Mouse (Mus musculus): ENCODE measurements at regions not wholly inside any gene's neighbourhood (a gene's known extent, or its start where the extent isn't known, plus 50 kb on each side); places are given as distances from the start of the nearest gene placed in this dataset.

DNA sequence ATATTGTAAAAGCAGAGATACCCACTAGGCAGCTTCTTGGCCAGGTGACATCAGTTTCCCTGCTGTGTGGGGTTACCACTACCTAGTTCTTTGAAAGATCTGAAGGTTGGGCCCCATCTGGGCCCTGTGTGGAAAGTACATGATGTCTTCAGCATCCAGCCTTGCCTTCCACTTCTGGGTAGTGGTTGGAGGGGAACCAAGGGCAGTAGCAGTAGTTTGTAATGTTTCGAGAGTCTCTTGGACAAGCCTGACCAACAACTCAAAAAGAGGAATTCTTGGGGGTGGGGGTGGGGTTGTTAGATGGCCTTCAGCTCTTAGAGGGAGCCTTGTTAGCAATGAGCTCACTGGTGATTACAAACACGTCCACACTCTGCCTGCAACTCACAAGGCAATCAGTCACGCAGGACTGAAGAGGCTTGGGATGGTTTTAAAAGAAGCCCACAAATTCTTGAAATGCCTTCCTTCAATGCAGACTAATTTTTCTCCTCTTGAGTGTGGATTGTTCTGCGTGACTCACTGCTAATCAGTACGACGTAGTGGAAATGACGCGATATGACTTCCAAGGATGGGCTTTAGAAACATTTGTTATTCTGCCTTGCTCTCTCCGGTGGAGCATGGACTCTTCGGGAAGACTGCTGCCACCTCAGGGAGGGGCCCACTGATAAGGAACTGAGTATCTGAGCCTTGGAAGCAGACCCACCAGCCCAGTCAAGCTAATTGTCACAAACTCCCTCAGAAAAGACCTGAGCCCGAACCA lies 76.9 kb upstream of the Dgkg start:
- H3K27me3 ChIP-seq (ENCODE audit: control insufficient read depth, insufficient read depth, low read length, poor library complexity, severe bottlenecking), result no peaks in the 10 kb centered on the region
- no peak overlapping the region for H3K27ac ChIP-seq (ENCODE audit: insufficient read depth, low read length)
- H3K36me3 ChIP-seq (ENCODE audit: control insufficient read depth, insufficient read depth, low read length, poor library complexity, severe bottlenecking), result no peaks in the 10 kb centered on the region
- H3K9me3 ChIP-seq (replicated peaks; ENCODE audit: control insufficient read depth, insufficient read depth, low read length, poor library complexity, severe bottlenecking), result no peaks in the 10 kb centered on the region
- no peaks in the 10 kb centered on the region for H3K4me1 ChIP-seq (ENCODE audit: control insufficient read depth, insufficient read depth, low read length)
- TF ChIP-seq CTCF (IDR thresholded peaks at IDR 0.05; ENCODE audit: low read depth, low read length) (no peak), EP300 (IDR thresholded peaks at IDR 0.05; ENCODE audit: insufficient read depth, low read depth, low read length) (no peak), POLR2A (IDR thresholded peaks at IDR 0.05; ENCODE audit: insufficient read depth, low read length) (no peak)
- no peak overlapping the region for H3K4me3 ChIP-seq (ENCODE audit: low read depth, low read length)
- H3K9ac ChIP-seq (ENCODE audit: low read depth, poor library complexity, severe bottlenecking), result no peak overlapping the region

DNA sequence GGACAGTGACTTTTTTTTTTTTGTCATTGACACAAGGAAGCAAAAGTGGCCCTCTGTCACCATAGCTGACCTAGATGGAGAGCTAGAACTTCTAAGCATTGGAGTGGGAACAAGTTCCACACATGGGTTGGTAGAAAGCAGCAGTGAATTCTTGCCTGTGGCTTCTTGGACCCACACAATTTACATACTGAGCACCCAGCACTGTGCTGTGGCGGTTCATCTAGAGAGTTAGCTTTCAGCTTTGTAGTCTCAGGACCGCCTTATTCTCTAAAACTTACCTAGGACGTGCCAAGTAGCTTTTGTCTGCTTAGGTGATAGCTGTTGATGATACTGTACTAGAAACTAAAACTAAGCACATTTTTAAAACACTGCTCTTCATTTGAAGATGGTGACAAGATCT lies 72.1 kb upstream of the Dgkg start:
- no peaks in the 10 kb centered on the region for H3K27me3 ChIP-seq (ENCODE audit: control insufficient read depth, insufficient read depth, low read length, poor library complexity, severe bottlenecking)
- no peaks in the 10 kb centered on the region for H3K36me3 ChIP-seq (ENCODE audit: control insufficient read depth, insufficient read depth, low read length, poor library complexity, severe bottlenecking)
- H3K27ac ChIP-seq (ENCODE audit: insufficient read depth, low read length), result no peak overlapping the region
- no peak for TF ChIP-seq EP300 (IDR thresholded peaks at IDR 0.05; ENCODE audit: insufficient read depth, low read depth, low read length)
- no peak for TF ChIP-seq POLR2A (IDR thresholded peaks at IDR 0.05; ENCODE audit: insufficient read depth, low read length)
- no peak for TF ChIP-seq CTCF (IDR thresholded peaks at IDR 0.05; ENCODE audit: low read depth, low read length)
- no peaks in the 10 kb centered on the region for H3K4me1 ChIP-seq (ENCODE audit: control insufficient read depth, insufficient read depth, low read length)
- H3K9me3 ChIP-seq (replicated peaks; ENCODE audit: control insufficient read depth, insufficient read depth, low read length, poor library complexity, severe bottlenecking), result no peaks in the 10 kb centered on the region
- H3K9ac ChIP-seq (ENCODE audit: low read depth, poor library complexity, severe bottlenecking), result no peak overlapping the region
- no peak overlapping the region for H3K4me3 ChIP-seq (ENCODE audit: low read depth, low read length)

DNA sequence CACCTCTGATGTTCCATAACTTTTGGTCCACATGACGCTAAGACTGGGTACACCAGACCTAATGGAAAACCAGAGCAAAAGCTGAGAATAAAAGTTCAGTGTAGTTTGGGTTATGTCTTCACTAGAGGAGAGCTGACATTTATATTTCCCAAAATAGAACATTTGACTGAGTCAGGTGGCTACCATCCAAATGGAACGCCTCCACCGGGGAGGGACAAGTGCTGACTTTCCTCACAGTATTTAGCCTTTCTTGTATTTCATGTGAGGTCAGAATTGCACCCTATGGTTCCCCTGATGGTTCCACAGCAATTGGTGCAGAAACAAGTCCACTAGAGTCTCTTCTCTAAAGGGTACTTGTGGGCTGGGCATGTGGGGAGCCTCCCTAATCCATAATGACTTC lies 68.2 kb upstream of the Dgkg start:
- no peaks in the 10 kb centered on the region for H3K27me3 ChIP-seq (ENCODE audit: control insufficient read depth, insufficient read depth, low read length, poor library complexity, severe bottlenecking)
- no peaks in the 10 kb centered on the region for H3K4me1 ChIP-seq (ENCODE audit: control insufficient read depth, insufficient read depth, low read length)
- H3K9ac ChIP-seq (ENCODE audit: low read depth, poor library complexity, severe bottlenecking), result no peak overlapping the region
- H3K9me3 ChIP-seq (replicated peaks; ENCODE audit: control insufficient read depth, insufficient read depth, low read length, poor library complexity, severe bottlenecking), result no peaks in the 10 kb centered on the region
- TF ChIP-seq POLR2A (IDR thresholded peaks at IDR 0.05; ENCODE audit: insufficient read depth, low read length) (no peak), EP300 (IDR thresholded peaks at IDR 0.05; ENCODE audit: insufficient read depth, low read depth, low read length) (no peak), CTCF (IDR thresholded peaks at IDR 0.05; ENCODE audit: low read depth, low read length) (no peak)
- H3K27ac ChIP-seq (ENCODE audit: insufficient read depth, low read length), result no peak overlapping the region
- H3K36me3 ChIP-seq (ENCODE audit: control insufficient read depth, insufficient read depth, low read length, poor library complexity, severe bottlenecking), result no peaks in the 10 kb centered on the region
- H3K4me3 ChIP-seq (ENCODE audit: low read depth, low read length), result no peak overlapping the region

DNA sequence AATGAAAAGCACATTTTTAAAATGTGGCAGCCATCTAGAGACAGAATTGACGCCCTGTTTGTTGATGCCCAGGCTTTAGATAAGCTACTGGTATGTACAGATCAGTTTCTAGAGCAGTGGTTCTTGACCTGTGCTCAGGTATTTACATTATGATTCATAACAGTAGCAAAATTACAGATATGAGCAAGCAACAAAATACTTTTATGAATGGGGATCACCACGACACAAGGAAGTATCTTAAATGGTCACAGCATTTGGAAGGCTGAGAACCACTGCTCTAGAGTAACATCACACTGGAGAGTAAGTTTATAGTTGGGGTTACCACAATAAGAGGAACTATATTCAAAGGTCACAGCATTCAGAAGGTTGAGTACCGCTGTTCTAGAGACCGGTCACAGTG lies 66.3 kb upstream of the Dgkg start:
- Histone ChIP-seq H3K4me1 (ENCODE audit: control insufficient read depth, insufficient read depth, low read length) (no peaks in the 10 kb centered on the region), H3K4me3 (ENCODE audit: low read depth, low read length) (no peak overlapping the region), H3K27ac (ENCODE audit: insufficient read depth, low read length) (no peak overlapping the region), H3K36me3 (ENCODE audit: control insufficient read depth, insufficient read depth, low read length, poor library complexity, severe bottlenecking) (no peaks in the 10 kb centered on the region), H3K9ac (ENCODE audit: low read depth, poor library complexity, severe bottlenecking) (no peak overlapping the region), H3K27me3 (ENCODE audit: control insufficient read depth, insufficient read depth, low read length, poor library complexity, severe bottlenecking) (no peaks in the 10 kb centered on the region), H3K9me3 (replicated peaks; ENCODE audit: control insufficient read depth, insufficient read depth, low read length, poor library complexity, severe bottlenecking) (no peaks in the 10 kb centered on the region)
- TF ChIP-seq CTCF (IDR thresholded peaks at IDR 0.05; ENCODE audit: low read depth, low read length) (no peak), EP300 (IDR thresholded peaks at IDR 0.05; ENCODE audit: insufficient read depth, low read depth, low read length) (no peak), POLR2A (IDR thresholded peaks at IDR 0.05; ENCODE audit: insufficient read depth, low read length) (no peak)

DNA sequence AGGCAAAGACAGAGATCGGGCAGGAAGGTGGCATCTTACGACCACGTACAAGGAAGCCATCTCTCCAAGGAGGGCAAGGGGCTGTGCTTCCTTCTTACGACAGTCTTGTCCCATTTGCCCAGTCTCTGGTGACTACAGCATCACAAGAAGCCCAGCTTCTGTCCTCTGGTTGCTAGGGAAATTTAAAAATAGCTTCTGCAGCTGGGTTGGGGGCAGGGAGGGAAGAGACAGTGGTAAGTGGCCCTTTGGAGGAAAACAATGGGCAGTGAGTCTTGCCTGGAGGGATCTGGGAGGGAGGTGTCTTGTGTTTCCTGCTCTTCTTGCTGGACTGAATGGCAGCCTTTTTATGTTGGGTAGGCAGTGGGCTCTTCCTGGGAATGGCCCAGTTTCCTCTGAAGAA lies 62.8 kb upstream of the Dgkg start:
- Histone ChIP-seq H3K9me3 (replicated peaks; ENCODE audit: control insufficient read depth, insufficient read depth, low read length, poor library complexity, severe bottlenecking) (no peaks in the 10 kb centered on the region), H3K4me1 (ENCODE audit: control insufficient read depth, insufficient read depth, low read length) (no peaks in the 10 kb centered on the region), H3K27me3 (ENCODE audit: control insufficient read depth, insufficient read depth, low read length, poor library complexity, severe bottlenecking) (no peaks in the 10 kb centered on the region), H3K27ac (ENCODE audit: insufficient read depth, low read length) (no peak overlapping the region), H3K4me3 (ENCODE audit: low read depth, low read length) (peak overlapping the region; percentile 6; the same call in 1 of the 2 replicates), H3K9ac (ENCODE audit: low read depth, poor library complexity, severe bottlenecking) (no peak overlapping the region), H3K36me3 (ENCODE audit: control insufficient read depth, insufficient read depth, low read length, poor library complexity, severe bottlenecking) (no peaks in the 10 kb centered on the region)
- TF ChIP-seq CTCF (IDR thresholded peaks at IDR 0.05; ENCODE audit: low read depth, low read length) (no peak), EP300 (IDR thresholded peaks at IDR 0.05; ENCODE audit: insufficient read depth, low read depth, low read length) (peak; percentile 66; the same call in 1 of the 2 replicates)

DNA sequence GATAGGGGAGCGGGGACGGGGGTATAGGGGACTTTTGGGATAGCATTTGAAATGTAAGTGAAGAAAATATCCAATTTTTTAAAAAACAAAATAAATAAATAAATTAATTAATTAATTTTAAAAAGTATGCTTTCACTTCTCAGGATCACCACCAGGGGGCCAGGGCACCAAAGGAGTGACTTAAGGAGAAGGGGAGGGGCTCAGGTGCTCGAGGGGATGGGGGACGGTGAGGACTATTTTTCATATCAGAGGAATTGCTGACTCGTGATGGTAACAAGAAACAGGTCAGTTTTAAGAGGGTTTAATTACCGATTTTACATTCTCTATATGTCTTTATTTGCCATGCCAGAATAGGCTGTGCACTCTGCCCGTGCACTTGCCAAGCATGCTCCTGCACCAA lies 62.3 kb upstream of the Dgkg start:
- Histone ChIP-seq H3K27ac (ENCODE audit: insufficient read depth, low read length) (no peak overlapping the region), H3K4me1 (ENCODE audit: control insufficient read depth, insufficient read depth, low read length) (no peaks in the 10 kb centered on the region), H3K27me3 (ENCODE audit: control insufficient read depth, insufficient read depth, low read length, poor library complexity, severe bottlenecking) (no peaks in the 10 kb centered on the region), H3K36me3 (ENCODE audit: control insufficient read depth, insufficient read depth, low read length, poor library complexity, severe bottlenecking) (no peaks in the 10 kb centered on the region), H3K9me3 (replicated peaks; ENCODE audit: control insufficient read depth, insufficient read depth, low read length, poor library complexity, severe bottlenecking) (no peaks in the 10 kb centered on the region), H3K9ac (ENCODE audit: low read depth, poor library complexity, severe bottlenecking) (no peak overlapping the region), H3K4me3 (ENCODE audit: low read depth, low read length) (peak overlapping the region; percentile 6; the same call in 1 of the 2 replicates)
- peak; percentile 24 for TF ChIP-seq CTCF (IDR thresholded peaks at IDR 0.05; ENCODE audit: low read depth, low read length)
- no peak for TF ChIP-seq EP300 (IDR thresholded peaks at IDR 0.05; ENCODE audit: insufficient read depth, low read depth, low read length)

Data from ES-Bruce4 (cell line).